Mouse (Mus musculus) ES-Bruce4 (cell line): ENCODE data around the gene Tcn2.

Experiments used
- CTCF ChIP-seq: IDR thresholded peaks from one replicate; pipeline ENCODE4 v1.8.1; 2011; ENCODE audit warnings: low read depth, low read length
- EP300 ChIP-seq: IDR thresholded peaks from 2 replicates; pipeline ENCODE4 v1.6.1; 2011; ENCODE audit warnings: low read depth, low read length; ENCODE audit not compliant: insufficient read depth
- POLR2A ChIP-seq: IDR thresholded peaks from one replicate; pipeline ENCODE4 v1.8.1; 2011; ENCODE audit warnings: low read length; ENCODE audit not compliant: insufficient read depth

DNA sequence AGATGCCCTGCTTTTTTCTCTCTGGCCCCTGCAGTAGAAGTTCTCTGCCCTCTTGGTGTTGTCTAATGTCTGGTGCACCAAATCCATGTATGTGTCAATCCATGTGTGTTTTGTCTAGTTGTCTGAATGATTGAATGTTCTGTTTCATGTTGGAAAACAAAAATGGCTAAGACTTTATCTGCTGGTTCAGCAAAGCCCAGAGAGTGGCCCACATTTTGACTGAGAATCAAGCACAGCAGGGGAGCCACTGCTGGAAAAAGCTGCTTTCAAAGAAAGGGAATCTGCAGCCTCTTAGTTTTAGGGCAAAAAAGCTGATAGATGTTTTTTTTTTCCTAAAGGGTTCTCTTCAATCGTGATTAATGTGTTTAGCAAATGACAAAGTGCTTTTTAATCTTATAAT is 14.4 kb upstream of the Tcn2 start:
- TF ChIP-seq CTCF: no peak
- TF ChIP-seq POLR2A: no peak
- no peak for TF ChIP-seq EP300
